Mouse (Mus musculus) cortical plate, adult 2 months (tissue): ENCODE measurements around the gene Fbn1. TPM values are rescaled to one million over a fixed set of nuclear protein-coding genes. Genes with fewer than 3 reads are reported as not detected.

Experiments used
- H3K27ac ChIP-seq: fragments of 200-500 bp; 2 replicates; pipeline ENCODE4 v1.5.1; 2012; ENCODE audit warnings: low read length, control low read depth, inconsistent platforms; ENCODE audit not compliant: insufficient read depth
- H3K4me1 ChIP-seq: fragments of 200-500 bp; 2 replicates; pipeline ENCODE4 v1.6.1; 2011; ENCODE audit warnings: low read length; ENCODE audit not compliant: control insufficient read depth, insufficient read depth
- H3K4me3 ChIP-seq: fragments of 200-500 bp; 2 replicates; pipeline ENCODE4 v1.5.1; 2011; ENCODE audit warnings: mild to moderate bottlenecking, low read length, control low read depth; ENCODE audit not compliant: insufficient read depth
- CTCF ChIP-seq: fragments of 200-500 bp; IDR thresholded peaks from 2 replicates; pipeline ENCODE4 v1.5.1; 2011; ENCODE audit warnings: mild to moderate bottlenecking, control low read depth, low read length; ENCODE audit not compliant: insufficient read depth; ENCODE audit errors: extremely low read depth
- POLR2A ChIP-seq: fragments of 200-500 bp; IDR thresholded peaks from 2 replicates; pipeline ENCODE4 v1.6.1; 2011; ENCODE audit warnings: mild to moderate bottlenecking, low read length, control low read depth; ENCODE audit not compliant: insufficient read depth; ENCODE audit errors: extremely low read depth
- polyA plus RNA-seq: library from polyadenylated mRNA; depleted of rRNA; stranded (reverse); fragments of >200 nt; gene quantifications from 2 replicates; pipeline ENCODE4 v1.2.3, GENCODE M21; 2012

Gene Fbn1
- polyA plus RNA-seq, 1 experiment = 1.5 TPM

- Histone ChIP-seq H3K4me1 (no peaks in the 10 kb centered on the region), H3K27ac (no peak overlapping the region), H3K4me3 (no peak overlapping the region)
- TF ChIP-seq POLR2A = no peak
- no peak for TF ChIP-seq CTCF
Measured at GRCm38 (mm10) chr2:125438381-125438780, 69.4 kb downstream of the Fbn1 start.

GRCm38 (mm10) chr2:125436240-125436639 is 71.6 kb downstream of the Fbn1 start:
- no peak for TF ChIP-seq POLR2A
- TF ChIP-seq CTCF = no peak
- no peaks in the 10 kb centered on the region for H3K4me1 ChIP-seq
- H3K4me3 ChIP-seq = no peak overlapping the region
- no peak overlapping the region for H3K27ac ChIP-seq

- Histone ChIP-seq H3K4me3 (no peak overlapping the region), H3K4me1 (no peaks in the 10 kb centered on the region), H3K27ac (no peak overlapping the region)
- TF ChIP-seq CTCF (no peak), POLR2A (no peak)
Measured at GRCm38 (mm10) chr2:125433524-125433923, 74.3 kb downstream of the Fbn1 start.

GRCm38 (mm10) chr2:125431491-125431890 is 76.3 kb downstream of the Fbn1 start:
- no peaks in the 10 kb centered on the region; the same call in 1 of the 2 replicates for H3K4me1 ChIP-seq
- H3K27ac ChIP-seq = no peak overlapping the region
- no peak for TF ChIP-seq POLR2A
- no peak for TF ChIP-seq CTCF
- no peak overlapping the region for H3K4me3 ChIP-seq

- TF ChIP-seq CTCF (no peak), POLR2A (no peak)
- Histone ChIP-seq H3K4me1 (no peaks in the 10 kb centered on the region; the same call in 1 of the 2 replicates), H3K4me3 (no peak overlapping the region), H3K27ac (no peak overlapping the region)
Measured at GRCm38 (mm10) chr2:125428811-125429438, 78.9 kb downstream of the Fbn1 start.

GRCm38 (mm10) chr2:125420604-125421003 is 87.2 kb downstream of the Fbn1 start:
- Histone ChIP-seq H3K4me3 (no peak overlapping the region), H3K27ac (no peak overlapping the region), H3K4me1 (no peaks in the 10 kb centered on the region)
- no peak for TF ChIP-seq POLR2A
- TF ChIP-seq CTCF = no peak

DNA sequence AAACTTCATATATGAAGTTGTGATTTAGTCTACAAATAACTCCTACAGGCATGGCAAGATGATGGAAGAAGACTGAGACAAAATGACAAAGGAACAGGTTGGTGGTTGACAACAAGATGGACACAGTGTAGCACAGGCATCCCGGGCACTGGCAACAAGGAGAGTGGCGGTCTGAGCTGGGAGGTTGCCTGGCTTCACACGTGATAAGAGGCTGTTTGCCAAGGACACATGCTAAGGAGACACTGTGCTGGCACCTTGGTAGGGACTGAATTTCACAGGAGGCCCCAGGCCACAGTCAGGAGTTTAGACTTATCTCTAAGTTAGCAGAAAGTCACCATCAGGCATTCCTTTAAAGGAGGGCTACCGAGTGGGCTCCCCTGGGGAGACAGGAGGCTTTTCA is 88.1 kb downstream of the Fbn1 start:
- Histone ChIP-seq H3K27ac (no peak overlapping the region), H3K4me1 (no peaks in the 10 kb centered on the region), H3K4me3 (no peak overlapping the region)
- TF ChIP-seq POLR2A = no peak
- no peak for TF ChIP-seq CTCF

DNA sequence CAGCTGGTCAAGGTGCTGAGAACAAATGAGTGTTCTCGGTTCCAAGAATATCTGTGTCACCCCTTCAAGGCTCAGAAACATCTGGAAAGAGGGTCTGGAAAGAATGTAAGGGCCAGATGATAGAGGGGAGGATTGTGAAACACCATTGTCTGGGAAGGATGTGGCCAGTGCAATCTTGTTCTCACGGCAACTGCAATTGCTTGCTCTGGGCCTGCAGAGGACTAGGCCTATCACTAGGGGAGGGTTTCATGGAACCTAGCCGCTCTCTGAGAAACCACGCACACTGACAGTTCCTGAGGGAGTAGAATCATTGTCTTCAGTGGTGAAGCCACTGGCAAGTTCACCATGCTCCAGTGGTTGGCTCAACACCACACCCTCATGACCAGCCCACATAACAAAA is 89.2 kb downstream of the Fbn1 start:
- Histone ChIP-seq H3K4me1 (no peaks in the 10 kb centered on the region), H3K4me3 (no peak overlapping the region), H3K27ac (no peak overlapping the region)
- TF ChIP-seq POLR2A = no peak
- no peak for TF ChIP-seq CTCF

DNA sequence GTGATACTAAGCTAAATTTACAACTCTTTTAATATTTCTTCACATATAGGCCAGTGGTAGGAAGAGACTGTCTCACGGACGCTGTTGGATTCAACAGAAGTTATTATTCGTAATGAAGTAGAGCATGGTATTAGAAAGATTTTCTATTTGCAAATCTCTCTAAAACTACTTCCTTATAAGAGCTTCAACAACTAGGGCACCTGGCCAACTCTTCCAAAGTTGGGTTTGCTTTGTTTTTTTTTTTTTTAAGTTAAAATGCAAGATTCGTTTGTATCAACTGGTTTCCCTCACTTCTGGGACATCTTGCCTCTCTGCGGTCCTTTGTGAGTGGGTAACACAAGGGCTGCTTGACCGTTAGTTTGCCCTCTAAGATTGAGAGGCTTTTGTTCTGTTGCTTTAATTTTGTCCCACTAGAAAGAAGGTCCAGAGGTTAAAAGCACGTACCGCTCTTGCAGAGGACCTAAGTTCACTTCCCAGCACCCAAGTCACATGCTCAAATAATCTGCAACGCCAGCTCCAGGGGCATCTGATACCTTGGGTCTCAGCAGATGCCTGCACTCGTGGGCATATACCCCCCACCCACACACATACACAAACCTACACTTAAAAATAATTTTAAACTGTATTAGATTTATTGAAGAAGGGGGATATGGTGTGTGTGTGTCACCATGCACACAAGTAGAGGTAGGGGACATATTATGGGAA is 91.1 kb downstream of the Fbn1 start:
- TF ChIP-seq CTCF (no peak), POLR2A (no peak)
- Histone ChIP-seq H3K4me1 (no peaks in the 10 kb centered on the region), H3K27ac (no peak overlapping the region), H3K4me3 (no peak overlapping the region)

GRCm38 (mm10) chr2:125412351-125412750 is 95.4 kb downstream of the Fbn1 start:
- no peaks in the 10 kb centered on the region for H3K4me1 ChIP-seq
- TF ChIP-seq CTCF (no peak), POLR2A (no peak)
- no peak overlapping the region for H3K4me3 ChIP-seq
- H3K27ac ChIP-seq = no peak overlapping the region
